Mouse (Mus musculus) c-Kit-positive CD71-negative TER-119-negative erythroid progenitor cells, embryonic 14.5 days (primary cell): ENCODE data around the gene Atf6.
A peak's percentile ranks its signal among the peaks of the same experiment; 100 is the strongest.

Experiments
- DNase-seq: peaks from one replicate; pipeline ENCODE4 v3.0.0-alpha.2; 2013; ENCODE audit warnings: low read depth

The Atf6 gene

GRCm38 (mm10) chr1:170845448-170846307 lies 21.9 kb downstream of the Atf6 start:
- DNase-seq, result no peak

- DNase-seq, result no peak
Observed at GRCm38 (mm10) chr1:170844380-170844779, 23.2 kb downstream of the Atf6 start.

- DNase-seq, result no peak
Observed at GRCm38 (mm10) chr1:170839685-170840084, 27.9 kb downstream of the Atf6 start.

- no peak for DNase-seq
Observed at GRCm38 (mm10) chr1:170834756-170835155, 32.8 kb downstream of the Atf6 start.

GRCm38 (mm10) chr1:170829781-170830180 lies 37.8 kb downstream of the Atf6 start:
- no peak for DNase-seq

- DNase-seq, result no peak
Observed at GRCm38 (mm10) chr1:170829344-170829743, 38.2 kb downstream of the Atf6 start.

- DNase-seq, result no peak
Observed at GRCm38 (mm10) chr1:170820103-170820814, 47.3 kb downstream of the Atf6 start.

- DNase-seq, result no peak
Observed at GRCm38 (mm10) chr1:170815287-170816004, 52.1 kb downstream of the Atf6 start.

- DNase-seq, result no peak
Observed at GRCm38 (mm10) chr1:170812822-170813221, 54.7 kb downstream of the Atf6 start.

- DNase-seq, result no peak
Observed at GRCm38 (mm10) chr1:170807600-170808270, 59.8 kb downstream of the Atf6 start.

GRCm38 (mm10) chr1:170804721-170805120 lies 62.9 kb downstream of the Atf6 start:
- DNase-seq, result no peak

- DNase-seq, result no peak
Observed at GRCm38 (mm10) chr1:170802669-170803068, 64.9 kb downstream of the Atf6 start.

GRCm38 (mm10) chr1:170800694-170801093 lies 66.9 kb downstream of the Atf6 start:
- no peak for DNase-seq

- peak; percentile 34 for DNase-seq
Observed at GRCm38 (mm10) chr1:170795741-170796347, 71.7 kb downstream of the Atf6 start.

GRCm38 (mm10) chr1:170791542-170791941 lies 76.0 kb downstream of the Atf6 start:
- DNase-seq, result no peak

- DNase-seq, result no peak
Observed at GRCm38 (mm10) chr1:170791001-170791400, 76.6 kb downstream of the Atf6 start.

- no peak for DNase-seq
Observed at GRCm38 (mm10) chr1:170787643-170788042, 79.9 kb downstream of the Atf6 start.

- no peak for DNase-seq
Observed at GRCm38 (mm10) chr1:170786570-170787341, 80.8 kb downstream of the Atf6 start.

- DNase-seq, result no peak
Observed at GRCm38 (mm10) chr1:170777688-170778087, 89.9 kb downstream of the Atf6 start.

GRCm38 (mm10) chr1:170774431-170774830 lies 93.1 kb downstream of the Atf6 start:
- DNase-seq, result no peak

- DNase-seq, result no peak
Observed at GRCm38 (mm10) chr1:170773506-170773905, 94.1 kb downstream of the Atf6 start.
